Mouse (Mus musculus) CH12.LX (cell line): ENCODE measurements around the gene Laptm5. TPM values are rescaled to one million over a fixed set of nuclear protein-coding genes. Genes with fewer than 3 reads are reported as not detected.
A peak's percentile ranks its signal among the peaks of the same experiment; 100 is the strongest.

Experiments used
- DNase-seq: peaks from one replicate; pipeline ENCODE4 v3.0.0-alpha.2; 2013; ENCODE audit errors: extremely low read depth
- H3K27ac ChIP-seq: 2 replicates; pipeline ENCODE4 v1.5.1; 2012; ENCODE audit warnings: low read depth, mild to moderate bottlenecking, control low read depth, moderate library complexity; ENCODE audit not compliant: insufficient read depth
- H3K27me3 ChIP-seq: replicated peaks from 2 replicates; pipeline ENCODE3; 2012; ENCODE audit warnings: inconsistent platforms
- H3K36me3 ChIP-seq, 2 experiments: replicated peaks in 1 of 2; 2 replicates each; pipeline versions ENCODE3 to v1.6.1; 2012; ENCODE audit warnings: inconsistent platforms in 1 of 2, low read length in 1 of 2, mild to moderate bottlenecking in 1 of 2, mixed read lengths in 1 of 2, moderate library complexity in 1 of 2; ENCODE audit not compliant: control insufficient read depth in 1 of 2, insufficient read depth in 1 of 2
- H3K4me1 ChIP-seq, 2 experiments: 2 replicates each; pipeline ENCODE4 v1.6.1; 2012; ENCODE audit warnings: inconsistent platforms in 1 of 2, moderate library complexity in 1 of 2; ENCODE audit not compliant: insufficient read depth in 2 of 2, control insufficient read depth in 1 of 2
- H3K4me2 ChIP-seq: 2 replicates; pipeline ENCODE4 v1.6.1; 2012; ENCODE audit warnings: low read depth, mild to moderate bottlenecking, control low read depth; ENCODE audit not compliant: poor library complexity, insufficient read depth, severe bottlenecking
- H3K4me3 ChIP-seq, 3 experiments: fragments of 150-350 bp in 1 of 3; sonication (generic) in 1 of 3; replicated peaks in 1 of 3; 2 replicates each; pipeline versions ENCODE3 to v1.5.1; 2011 to 2012; ENCODE audit warnings: low read depth in 2 of 3, low read length in 2 of 3, mild to moderate bottlenecking in 2 of 3, moderate library complexity in 2 of 3, control low read depth in 1 of 3, improper control_type of control experiment in 1 of 3, inconsistent platforms in 1 of 3, mixed read lengths in 1 of 3; ENCODE audit not compliant: poor library complexity in 1 of 3
- H3K79me2 ChIP-seq: replicated peaks from 2 replicates; pipeline ENCODE4 v1.6.1; 2012; ENCODE audit warnings: mild to moderate bottlenecking, moderate library complexity; ENCODE audit not compliant: control insufficient read depth, poor library complexity, insufficient read depth, severe bottlenecking; ENCODE audit errors: extremely low read depth
- H3K9ac ChIP-seq: 2 replicates; pipeline ENCODE4 v1.6.1; 2012; ENCODE audit warnings: low read depth, mild to moderate bottlenecking, control low read depth, moderate library complexity; ENCODE audit not compliant: insufficient read depth
- H3K9me3 ChIP-seq: replicated peaks from 2 replicates; pipeline ENCODE3; 2012; ENCODE audit warnings: low read length, inconsistent platforms, mixed read lengths
- BHLHE40 ChIP-seq: IDR thresholded peaks from 2 replicates; pipeline ENCODE4 v1.6.1; 2011; ENCODE audit warnings: mild to moderate bottlenecking, low read depth, low read length, improper control_type of control experiment
- CHD1 ChIP-seq: IDR thresholded peaks from 2 replicates; pipeline ENCODE4 v1.6.1; 2012; ENCODE audit warnings: low read depth, low read length, improper control_type of control experiment, inconsistent platforms
- CHD2 ChIP-seq: IDR thresholded peaks from 2 replicates; pipeline ENCODE4 v1.6.1; 2011; ENCODE audit warnings: low read length, improper control_type of control experiment
- CTCF ChIP-seq, 2 experiments: IDR thresholded peaks in 1 of 2; conservative IDR thresholded peaks in 1 of 2; 2 replicates each; pipeline ENCODE4 v1.5.1; 2011 to 2012; ENCODE audit warnings: low read depth in 2 of 2, low read length in 2 of 2, improper control_type of control experiment in 1 of 2, inconsistent platforms in 1 of 2, mild to moderate bottlenecking in 1 of 2, moderate library complexity in 1 of 2
- E2F4 ChIP-seq: IDR thresholded peaks from 2 replicates; pipeline ENCODE4 v1.6.1; 2011; ENCODE audit warnings: low read depth, low read length, improper control_type of control experiment; ENCODE audit not compliant: insufficient replicate concordance
- ELF1 ChIP-seq: IDR thresholded peaks from 2 replicates; pipeline ENCODE4 v1.6.1; 2014; ENCODE audit warnings: low read depth, mild to moderate bottlenecking, inconsistent platforms, low read length, improper control_type of control experiment
- EP300 ChIP-seq: IDR thresholded peaks from 2 replicates; pipeline ENCODE4 v1.6.1; 2011; ENCODE audit warnings: low read length, improper control_type of control experiment
- ETS1 ChIP-seq: conservative IDR thresholded peaks from 2 replicates; pipeline ENCODE4 v1.6.1; 2012; ENCODE audit warnings: low read depth, mild to moderate bottlenecking, inconsistent platforms, low read length, improper control_type of control experiment, moderate library complexity
- GABPA ChIP-seq: IDR thresholded peaks from 2 replicates; pipeline ENCODE4 v1.6.1; 2012; ENCODE audit warnings: low read depth, low read length, improper control_type of control experiment, inconsistent platforms; ENCODE audit not compliant: insufficient replicate concordance
- HCFC1 ChIP-seq: IDR thresholded peaks from 2 replicates; pipeline ENCODE4 v1.6.1; 2012; ENCODE audit warnings: low read depth, mild to moderate bottlenecking, inconsistent platforms, low read length, improper control_type of control experiment
- IRF4 ChIP-seq: IDR thresholded peaks from 2 replicates; pipeline ENCODE4 v1.6.1; 2014; ENCODE audit warnings: low read depth, mild to moderate bottlenecking, inconsistent platforms, low read length, improper control_type of control experiment
- JUN ChIP-seq: IDR thresholded peaks from 2 replicates; pipeline ENCODE4 v1.6.1; 2011; ENCODE audit warnings: low read depth, mild to moderate bottlenecking, low read length, improper control_type of control experiment, moderate library complexity; ENCODE audit not compliant: insufficient read depth
- JUND ChIP-seq: conservative IDR thresholded peaks from 2 replicates; pipeline ENCODE4 v1.6.1; 2011; ENCODE audit warnings: low read depth, low read length, improper control_type of control experiment
- KAT2A ChIP-seq: IDR thresholded peaks from 2 replicates; pipeline ENCODE4 v1.6.1; 2012; ENCODE audit warnings: low read length, improper control_type of control experiment, inconsistent platforms; ENCODE audit not compliant: insufficient replicate concordance
- MAFK ChIP-seq: IDR thresholded peaks from 2 replicates; pipeline ENCODE4 v1.6.1; 2011; ENCODE audit warnings: low read length, improper control_type of control experiment; ENCODE audit not compliant: insufficient replicate concordance
- MAX ChIP-seq: IDR thresholded peaks from 2 replicates; pipeline ENCODE4 v1.6.1; 2011; ENCODE audit warnings: low read length, improper control_type of control experiment
- MAZ ChIP-seq: IDR thresholded peaks from 2 replicates; pipeline ENCODE4 v1.6.1; 2012; ENCODE audit warnings: low read depth, mild to moderate bottlenecking, inconsistent platforms, low read length, improper control_type of control experiment, moderate library complexity
- MEF2A ChIP-seq: IDR thresholded peaks from 2 replicates; pipeline ENCODE4 v1.6.1; 2014; ENCODE audit warnings: low read depth, mild to moderate bottlenecking, inconsistent platforms, low read length, improper control_type of control experiment, borderline replicate concordance
- MXI1 ChIP-seq: IDR thresholded peaks from 2 replicates; pipeline ENCODE4 v1.6.1; 2011; ENCODE audit warnings: mild to moderate bottlenecking, low read depth, low read length, improper control_type of control experiment
- MYC ChIP-seq: IDR thresholded peaks from 2 replicates; pipeline ENCODE4 v1.6.1; 2011; ENCODE audit warnings: low read depth, mild to moderate bottlenecking, improper control_type of control experiment, low read length
- NELFE ChIP-seq: IDR thresholded peaks from 2 replicates; pipeline ENCODE4 v1.6.1; 2011; ENCODE audit warnings: low read depth, low read length, improper control_type of control experiment
- NRF1 ChIP-seq: IDR thresholded peaks from 2 replicates; pipeline ENCODE4 v1.6.1; 2014; ENCODE audit warnings: low read depth, mild to moderate bottlenecking, inconsistent platforms, low read length, improper control_type of control experiment, moderate library complexity
- PAX5 ChIP-seq: IDR thresholded peaks from 2 replicates; pipeline ENCODE4 v1.6.1; 2012; ENCODE audit warnings: low read length, inconsistent platforms, mixed read lengths
- POLR2A ChIP-seq: IDR thresholded peaks from 2 replicates; pipeline ENCODE4 v1.6.1; 2011; ENCODE audit warnings: low read depth, mild to moderate bottlenecking, improper control_type of control experiment, low read length
- POLR2AphosphoS2 ChIP-seq: IDR thresholded peaks from 2 replicates; pipeline ENCODE4 v1.6.1; 2011; ENCODE audit warnings: low read depth, low read length, improper control_type of control experiment
- RAD21 ChIP-seq: IDR thresholded peaks from 2 replicates; pipeline ENCODE4 v1.6.1; 2011; ENCODE audit warnings: low read depth, mild to moderate bottlenecking, low read length, improper control_type of control experiment, moderate library complexity
- RCOR1 ChIP-seq: conservative IDR thresholded peaks from 2 replicates; pipeline ENCODE4 v1.6.1; 2012; ENCODE audit warnings: low read depth, mild to moderate bottlenecking, inconsistent platforms, low read length, improper control_type of control experiment
- SIN3A ChIP-seq: IDR thresholded peaks from 2 replicates; pipeline ENCODE4 v1.6.1; 2012; ENCODE audit warnings: low read length, improper control_type of control experiment, inconsistent platforms
- SMC3 ChIP-seq: IDR thresholded peaks from 2 replicates; pipeline ENCODE4 v1.6.1; 2011; ENCODE audit warnings: low read depth, low read length, improper control_type of control experiment
- TBP ChIP-seq: conservative IDR thresholded peaks from 2 replicates; pipeline ENCODE4 v1.6.1; 2011; ENCODE audit warnings: low read depth, low read length, improper control_type of control experiment
- TCF12 ChIP-seq: IDR thresholded peaks from 2 replicates; pipeline ENCODE4 v1.6.1; 2014; ENCODE audit warnings: low read depth, mild to moderate bottlenecking, inconsistent platforms, low read length, improper control_type of control experiment
- UBTF ChIP-seq: IDR thresholded peaks from 2 replicates; pipeline ENCODE4 v1.6.1; 2012; ENCODE audit warnings: low read depth, mild to moderate bottlenecking, inconsistent platforms, low read length, improper control_type of control experiment, moderate library complexity
- USF1 ChIP-seq: IDR thresholded peaks from 2 replicates; pipeline ENCODE4 v1.6.1; 2014; ENCODE audit warnings: low read depth, mild to moderate bottlenecking, inconsistent platforms, low read length, improper control_type of control experiment
- USF2 ChIP-seq: conservative IDR thresholded peaks from 2 replicates; pipeline ENCODE4 v1.6.1; 2011; ENCODE audit warnings: low read depth, low read length, improper control_type of control experiment
- ZC3H11A ChIP-seq: IDR thresholded peaks from 2 replicates; pipeline ENCODE4 v1.6.1; 2012; ENCODE audit warnings: low read depth, mild to moderate bottlenecking, inconsistent platforms, low read length, improper control_type of control experiment
- ZKSCAN1 ChIP-seq: IDR thresholded peaks from 2 replicates; pipeline ENCODE4 v1.6.1; 2012; ENCODE audit warnings: low read depth, inconsistent platforms, low read length, improper control_type of control experiment, borderline replicate concordance
- ZMIZ1 ChIP-seq: IDR thresholded peaks from 2 replicates; pipeline ENCODE4 v1.6.1; 2012; ENCODE audit warnings: low read depth, mild to moderate bottlenecking, inconsistent platforms, low read length, improper control_type of control experiment
- ZNF384 ChIP-seq: IDR thresholded peaks from 2 replicates; pipeline ENCODE4 v1.6.1; 2012; ENCODE audit warnings: low read depth, low read length, improper control_type of control experiment, inconsistent platforms
- dilution Hi-C: fragments of 300-500 bp; cut with MboI; formaldehyde crosslinking; loops from 2 replicates; pipeline ENCODE4 v1.14.3; 2020; ENCODE audit warnings: low sequenced_read_pairs; ENCODE audit not compliant: extremely low pct_unique_long_range_greater_than_20kb, extremely low pct_ligation_motif_present
- in situ Hi-C: fragments of 300-500 bp; cut with MboI; formaldehyde crosslinking; loops from 3 replicates; pipeline ENCODE4 v1.14.3; 2019; ENCODE audit warnings: low sequenced_read_pairs, low pct_ligation_motif_present, low pct_unique_long_range_greater_than_20kb, mixed read lengths
- polyA plus RNA-seq: library from polyadenylated mRNA; unstranded; fragments of >175 nt; gene quantifications from 2 replicates; pipeline ENCODE4 v1.2.1, GENCODE M21; 2012; ENCODE audit warnings: low read depth; ENCODE audit not compliant: insufficient read length
- total RNA-seq, 2 experiments: library from RNA; depleted of rRNA; stranded (reverse); fragments of 300-350 nt in 1 of 2; fragments of >200 nt in 1 of 2; gene quantifications; 2 replicates each; pipeline ENCODE4 v1.2.3; 2012 to 2014

Gene Laptm5
- total and polyA plus RNA-seq, 3 experiments = 41.1 to 594 (median 225) TPM

DNA sequence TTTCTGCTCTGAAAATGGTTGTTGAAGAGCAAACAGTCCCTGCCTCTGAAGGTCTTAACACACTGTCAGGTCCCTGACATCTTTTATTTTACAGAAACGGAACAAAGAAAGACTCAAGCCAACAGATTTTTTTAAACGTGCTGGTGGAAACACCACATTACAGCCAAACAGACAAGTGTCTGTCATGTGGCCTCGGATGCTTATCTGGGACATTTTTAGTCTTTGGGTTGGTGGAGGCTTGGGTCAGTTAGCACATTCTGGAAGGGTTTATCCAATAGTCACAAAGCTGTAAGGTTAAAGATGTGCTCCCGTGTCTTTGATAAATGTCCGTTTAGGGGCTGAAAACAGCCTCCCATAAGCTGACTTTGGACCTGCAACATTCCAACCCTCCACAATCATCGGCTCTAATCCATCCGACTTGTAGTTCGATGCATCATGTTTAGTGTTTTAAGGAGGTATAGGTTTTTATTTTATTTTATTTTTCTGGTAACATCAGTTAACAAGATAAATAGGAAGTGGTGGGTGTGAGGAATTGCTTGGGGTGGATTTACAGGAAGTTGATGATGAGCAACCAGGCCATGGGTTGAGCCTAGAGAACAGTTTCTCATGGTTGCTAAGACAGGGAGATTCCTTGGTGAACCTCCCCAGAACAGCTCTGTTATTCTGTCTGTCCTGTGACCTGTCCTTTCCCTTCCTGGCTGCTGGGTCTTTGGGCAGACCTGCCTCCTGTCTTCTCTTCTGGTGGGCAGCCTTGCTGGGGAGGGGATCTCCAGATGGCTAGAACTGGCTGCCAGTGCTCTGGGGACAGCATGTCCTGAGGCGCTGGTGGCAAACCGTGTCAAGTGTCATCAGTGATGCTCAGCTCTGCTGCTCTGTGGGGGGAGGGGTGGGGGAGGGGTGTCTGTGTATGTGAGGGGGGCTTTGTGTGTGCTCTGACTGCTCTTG lies 6.2 kb downstream of the Laptm5 start:
- in situ Hi-C loops = no loop called here

DNA sequence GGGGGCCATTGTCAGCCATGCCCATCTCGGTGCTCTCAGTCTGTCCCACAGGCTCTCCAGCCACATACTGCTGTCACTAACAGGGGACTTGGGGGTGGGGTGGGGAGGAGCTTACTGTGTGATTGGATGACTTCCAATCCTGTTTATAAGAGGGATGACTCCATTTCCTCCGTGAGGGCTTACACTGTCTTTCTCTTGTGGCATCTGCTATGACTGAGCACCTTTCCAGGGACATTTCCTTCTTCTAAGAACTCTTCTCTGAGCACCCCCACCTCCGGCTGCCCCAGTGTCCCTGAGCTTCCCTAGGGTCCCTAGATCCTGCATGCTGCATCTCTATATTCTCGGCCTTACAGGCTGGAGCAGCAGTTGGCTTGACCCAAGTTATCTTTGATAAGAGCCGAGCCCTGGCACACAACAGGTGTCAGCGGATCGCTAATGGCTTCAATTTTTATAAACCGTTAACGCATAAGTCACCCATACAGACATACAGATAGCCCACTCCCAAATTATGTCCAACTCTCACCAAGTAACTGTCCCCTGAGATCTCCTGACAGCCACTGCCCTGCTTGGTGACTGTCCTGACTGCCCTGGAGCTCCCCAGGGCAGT lies 6.9 kb downstream of the Laptm5 start:
- H3K36me3 ChIP-seq = peaks cover 56 to 85% of the 10 kb centered on the region in 2 experiments
- dilution Hi-C loops = no loop called here
- H3K4me3 ChIP-seq = peak overlapping the region in 2 of 3 experiments; percentile 12 to 20

More for the DNA sequence above, 6.2 kb downstream of the Laptm5 start:
- H3K9me3 ChIP-seq = no peaks in the 10 kb centered on the region
- H3K27ac ChIP-seq = peak overlapping the region; percentile 86
- H3K4me3 ChIP-seq = peak overlapping the region in 2 of 3 experiments; percentile 20 to 68
- no peak for TF ChIP-seq TCF12
- TF ChIP-seq HCFC1 = no peak
- no peak for TF ChIP-seq MYC
- TF ChIP-seq POLR2A = no peak
- TF ChIP-seq GABPA = no peak
- no peak for TF ChIP-seq UBTF
- TF ChIP-seq RCOR1 = no peak
- TF ChIP-seq MAZ = no peak
- no peak for TF ChIP-seq NELFE
- no peak for TF ChIP-seq MEF2A
- no peak for TF ChIP-seq E2F4
- no peak for TF ChIP-seq KAT2A
- TF ChIP-seq SIN3A = peak; percentile 32; the same call in 1 of the 2 replicates
- no peak; the same call in 1 of the 2 replicates for TF ChIP-seq ELF1
- TF ChIP-seq NRF1 = no peak
- no peak for TF ChIP-seq POLR2AphosphoS2
- 0 out of 2 replicates have a peak, but pooled peaks have one; percentile 35 for TF ChIP-seq ZNF384
- TF ChIP-seq CTCF (conservative IDR thresholded peaks at IDR 0.05 in 1 of 2, IDR thresholded peaks at IDR 0.05 in 1 of 2; ENCODE audit: low read depth in 2 of 2, low read length in 2 of 2) = no peak
- TF ChIP-seq ETS1 = no peak
- no peak for TF ChIP-seq USF2
- no peak for TF ChIP-seq CHD1
- no peak; the same call in 1 of the 2 replicates for TF ChIP-seq ZMIZ1
- TF ChIP-seq EP300 = no peak
- peak; percentile 22; the same call in 1 of the 2 replicates for TF ChIP-seq MXI1
- no peak for TF ChIP-seq PAX5
- no peak for TF ChIP-seq ZKSCAN1
- no peak for TF ChIP-seq MAFK
- no peak for TF ChIP-seq MAX
- TF ChIP-seq CHD2 = no peak
- TF ChIP-seq ZC3H11A = no peak
- no peak for TF ChIP-seq SMC3
- no peak for TF ChIP-seq TBP
- peak; percentile 25; the same call in 1 of the 2 replicates for TF ChIP-seq BHLHE40
- 0 out of 2 replicates have a peak, but pooled peaks have one; percentile 4 for TF ChIP-seq IRF4
- no peak for TF ChIP-seq JUND
- TF ChIP-seq RAD21 = no peak
- TF ChIP-seq JUN = no peak
- TF ChIP-seq USF1 = no peak
- peak overlapping the region; percentile 85 for H3K4me2 ChIP-seq
- no peak for DNase-seq
- peaks cover 33 to 78% of the 10 kb centered on the region in 2 experiments for H3K4me1 ChIP-seq
- dilution Hi-C loops = no loop called here
- no peaks in the 10 kb centered on the region for H3K27me3 ChIP-seq
- H3K9ac ChIP-seq = peak overlapping the region; percentile 98
- peaks cover 50 to 81% of the 10 kb centered on the region in 2 experiments for H3K36me3 ChIP-seq
- peaks cover 99% of the 10 kb centered on the region for H3K79me2 ChIP-seq

More for the DNA sequence above, 6.9 kb downstream of the Laptm5 start:
- no peak for DNase-seq
- H3K4me2 ChIP-seq = peak overlapping the region; percentile 85
- H3K79me2 ChIP-seq = peaks cover 99% of the 10 kb centered on the region
- H3K27ac ChIP-seq = peak overlapping the region; percentile 86
- H3K9ac ChIP-seq = peak overlapping the region; percentile 45; the same call in 1 of the 2 replicates
- peaks cover 33 to 85% of the 10 kb centered on the region in 2 experiments for H3K4me1 ChIP-seq
- no peaks in the 10 kb centered on the region for H3K27me3 ChIP-seq
- in situ Hi-C loops = no loop called here
- TF ChIP-seq MXI1 (peak; percentile 11; the same call in 1 of the 2 replicates), MAZ (0 out of 2 replicates have a peak, but pooled peaks have one; percentile 19), EP300 (no peak), CHD2 (peak; percentile 44; the same call in 1 of the 2 replicates), ZMIZ1 (peak; percentile 33; the same call in 1 of the 2 replicates), IRF4 (0 out of 2 replicates have a peak, but pooled peaks have one; percentile 6), HCFC1 (no peak), SIN3A (0 out of 2 replicates have a peak, but pooled peaks have one; percentile 19)
- no peaks in the 10 kb centered on the region for H3K9me3 ChIP-seq
